Mouse (Mus musculus) spleen, adult 2 months (tissue): ENCODE measurements around the gene Plxna4. TPM values are rescaled to one million over a fixed set of nuclear protein-coding genes. Genes with fewer than 3 reads are reported as not detected.

Source experiments
- DNase-seq, 2 experiments: peaks; one replicate each; pipeline versions ENCODE4 v3.0.0 to v3.0.0-alpha.2; 2012 to 2021; ENCODE audit warnings: low spot score in 2 of 2, low read depth in 1 of 2
- H3K27ac ChIP-seq: fragments of 200-500 bp; 2 replicates; pipeline ENCODE4 v1.5.1; 2012; ENCODE audit warnings: low read length, inconsistent platforms; ENCODE audit not compliant: insufficient read depth
- H3K27me3 ChIP-seq: fragments of 200-500 bp; 2 replicates; pipeline ENCODE4 v1.6.1; 2012; ENCODE audit warnings: mild to moderate bottlenecking, moderate library complexity, low read length, inconsistent platforms; ENCODE audit not compliant: control insufficient read depth, insufficient read depth
- H3K36me3 ChIP-seq: fragments of 200-500 bp; 2 replicates; pipeline ENCODE4 v1.6.1; 2012; ENCODE audit warnings: mild to moderate bottlenecking, low read length, inconsistent platforms; ENCODE audit not compliant: control insufficient read depth, insufficient read depth
- H3K4me1 ChIP-seq: fragments of 200-500 bp; 2 replicates; pipeline ENCODE4 v1.6.1; 2011; ENCODE audit warnings: inconsistent platforms; ENCODE audit not compliant: control insufficient read depth, insufficient read depth, insufficient read length
- H3K4me3 ChIP-seq: fragments of 200-500 bp; 2 replicates; pipeline ENCODE4 v1.5.1; 2011; ENCODE audit warnings: mild to moderate bottlenecking, inconsistent platforms; ENCODE audit not compliant: insufficient read depth, insufficient read length; ENCODE audit errors: extremely low read depth
- CTCF ChIP-seq: fragments of 200-500 bp; IDR thresholded peaks from 2 replicates; pipeline ENCODE4 v1.5.1; 2011; ENCODE audit warnings: mild to moderate bottlenecking, inconsistent platforms; ENCODE audit not compliant: insufficient read depth, insufficient read length, insufficient replicate concordance; ENCODE audit errors: extremely low read depth
- POLR2A ChIP-seq: fragments of 200-500 bp; IDR thresholded peaks from 2 replicates; pipeline ENCODE4 v1.6.1; 2011; ENCODE audit warnings: low read depth, low read length, inconsistent platforms
- WGBS: fragments of 180-500 bp; shearing (Covaris S2); methylation state at CpG from one replicate; pipeline ENCODE4 v1.1.7; 2018; 5-methylcytosine and 5-hydroxymethylcytosine counted together
- polyA plus RNA-seq: library from polyadenylated mRNA; depleted of rRNA; stranded (reverse); fragments of >200 nt; gene quantifications from 2 replicates; pipeline ENCODE4 v1.2.3, GENCODE M21; 2012

Plxna4 gene
- polyA plus RNA-seq, 1 experiment = 1.0 TPM

DNA sequence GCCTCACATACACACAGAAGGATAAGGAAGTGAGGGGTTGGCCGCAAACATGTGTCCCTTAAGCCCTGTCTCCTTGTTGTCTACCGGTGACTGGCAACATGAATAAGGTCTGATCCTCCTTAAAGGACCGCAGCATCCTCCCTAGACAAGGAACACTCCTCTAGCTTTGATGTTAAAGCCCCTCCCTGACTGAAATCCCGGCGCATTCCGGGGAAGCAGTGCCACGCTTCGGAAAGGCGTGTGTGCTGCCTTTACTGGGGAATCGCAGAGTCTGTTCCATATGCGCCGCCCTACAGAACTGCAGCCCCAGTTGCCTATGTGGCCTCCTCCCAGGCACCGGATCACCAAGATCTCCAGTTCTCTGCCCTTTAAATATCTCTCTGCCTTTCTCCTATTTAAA lies 1.6 kb downstream of the Plxna4 start:
- H3K36me3 ChIP-seq = no peaks in the 10 kb centered on the region
- DNase-seq = no peak
- no peak overlapping the region; the same call in 1 of the 2 replicates for H3K4me3 ChIP-seq
- H3K27ac ChIP-seq = no peak overlapping the region
- peaks cover 10% of the 10 kb centered on the region for H3K27me3 ChIP-seq
- no peak for TF ChIP-seq POLR2A
- TF ChIP-seq CTCF = no peak
- no peaks in the 10 kb centered on the region for H3K4me1 ChIP-seq
- WGBS = 4% methylated on average over 13 of the region's 13 CpGs

GRCm38 (mm10) chr6:32585211-32585610 lies 2.8 kb downstream of the Plxna4 start:
- H3K27ac ChIP-seq = no peak overlapping the region
- DNase-seq = no peak
- TF ChIP-seq POLR2A = no peak
- TF ChIP-seq CTCF = no peak
- 55% methylated on average over 3 of the region's 3 CpGs for WGBS
- H3K4me1 ChIP-seq = no peaks in the 10 kb centered on the region
- H3K27me3 ChIP-seq = peaks cover 10% of the 10 kb centered on the region
- H3K36me3 ChIP-seq = no peaks in the 10 kb centered on the region
- no peak overlapping the region for H3K4me3 ChIP-seq

- Histone ChIP-seq H3K36me3 (no peaks in the 10 kb centered on the region), H3K27me3 (peaks cover 10% of the 10 kb centered on the region), H3K27ac (no peak overlapping the region), H3K4me3 (no peak overlapping the region), H3K4me1 (no peaks in the 10 kb centered on the region)
- TF ChIP-seq CTCF (no peak), POLR2A (no peak)
- no peak for DNase-seq
- 75% methylated on average over 5 of the region's 5 CpGs for WGBS
These were observed 3.6 kb downstream of the Plxna4 start for GRCm38 (mm10) chr6:32584243-32584880.

GRCm38 (mm10) chr6:32583582-32583981 lies 4.4 kb downstream of the Plxna4 start:
- TF ChIP-seq CTCF (no peak), POLR2A (no peak)
- 75% methylated on average over 3 of the region's 3 CpGs for WGBS
- no peak for DNase-seq
- Histone ChIP-seq H3K36me3 (no peaks in the 10 kb centered on the region), H3K27ac (no peak overlapping the region), H3K4me1 (no peaks in the 10 kb centered on the region), H3K4me3 (no peak overlapping the region), H3K27me3 (peaks cover 10% of the 10 kb centered on the region)

DNA sequence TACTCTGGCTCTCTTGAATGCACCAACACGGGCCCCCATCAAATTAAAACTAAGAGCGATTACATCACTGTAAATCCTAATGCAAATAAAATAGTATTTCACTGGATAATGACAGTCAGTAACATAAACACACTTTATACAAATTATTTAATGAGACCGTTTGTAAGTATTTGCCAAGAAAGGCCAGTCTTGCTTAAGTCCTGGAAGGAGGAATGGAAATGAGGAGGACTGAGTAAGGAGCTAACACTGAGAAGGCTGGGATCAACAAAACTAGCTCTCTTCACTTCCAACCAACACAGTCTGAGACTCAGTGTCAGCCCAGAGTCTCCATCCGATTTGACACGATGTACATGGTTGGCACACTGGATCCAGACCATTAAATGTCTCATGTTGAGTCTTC lies 16.5 kb downstream of the Plxna4 start:
- DNase-seq = no peak
- TF ChIP-seq POLR2A (no peak), CTCF (no peak)
- WGBS = 89% methylated on average over 5 of the region's 5 CpGs
- Histone ChIP-seq H3K4me1 (no peaks in the 10 kb centered on the region), H3K27me3 (no peaks in the 10 kb centered on the region), H3K27ac (no peak overlapping the region), H3K36me3 (no peaks in the 10 kb centered on the region), H3K4me3 (no peak overlapping the region)

DNA sequence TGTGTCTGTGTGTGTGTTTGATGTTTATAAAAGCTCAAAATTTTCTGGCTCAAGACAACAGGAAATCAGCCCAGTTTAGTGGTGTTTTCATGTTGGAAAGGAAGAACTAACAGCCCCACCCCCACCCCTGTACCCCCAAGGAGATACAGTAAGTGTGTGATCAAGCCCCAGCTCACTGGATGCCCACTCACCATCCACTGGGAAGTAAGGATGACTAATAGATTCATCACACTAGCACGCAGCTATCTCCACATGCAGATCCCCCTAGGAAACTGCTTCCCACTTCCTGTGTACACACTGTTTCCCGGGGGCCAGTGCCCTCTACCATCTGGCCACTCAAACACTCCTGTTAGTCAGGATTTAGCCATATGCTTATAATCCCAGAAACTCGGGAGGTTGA lies 17.5 kb downstream of the Plxna4 start:
- Histone ChIP-seq H3K27me3 (no peaks in the 10 kb centered on the region), H3K27ac (no peak overlapping the region), H3K4me1 (no peaks in the 10 kb centered on the region), H3K4me3 (no peak overlapping the region), H3K36me3 (no peaks in the 10 kb centered on the region)
- WGBS = 46% methylated on average over 3 of the region's 3 CpGs
- TF ChIP-seq CTCF (no peak), POLR2A (no peak)
- no peak for DNase-seq

- TF ChIP-seq CTCF (no peak), POLR2A (no peak)
- WGBS = 26% methylated on average over 3 of the region's 3 CpGs
- no peak overlapping the region for H3K4me3 ChIP-seq
These were observed 18.1 kb downstream of the Plxna4 start for GRCm38 (mm10) chr6:32569919-32570318.

More at GRCm38 (mm10) chr6:32569919-32570318, 18.1 kb downstream of the Plxna4 start:
- Histone ChIP-seq H3K36me3 (no peaks in the 10 kb centered on the region), H3K4me1 (no peaks in the 10 kb centered on the region), H3K27me3 (no peaks in the 10 kb centered on the region), H3K27ac (no peak overlapping the region)
- no peak for DNase-seq
